Mouse (Mus musculus) lung, postnatal 0 days (tissue): ENCODE data around the gene Fras1. TPM values are rescaled to one million over a fixed set of nuclear protein-coding genes. Genes with fewer than 3 reads are reported as not detected.

Experiments used
- ATAC-seq: fragments of 200-750 bp; cut with Nextera tagmentation; 2 replicates; pipeline ENCODE4 v1.8.0; 2017; ENCODE audit warnings: moderate library complexity
- DNase-seq: peaks from one replicate; pipeline ENCODE4 v3.0.0-alpha.2; 2016; ENCODE audit warnings: low spot score
- H3K27ac ChIP-seq: fragments of 300-500 bp; sonication (generic); 2 replicates; pipeline ENCODE4 v1.5.1; 2014; ENCODE audit warnings: antibody characterized with exemption, mild to moderate bottlenecking, low read length, mixed read lengths
- H3K27me3 ChIP-seq: fragments of 300-500 bp; sonication (generic); replicated peaks from 2 replicates; pipeline ENCODE4 v1.6.1; 2014; ENCODE audit warnings: low read length, mixed read lengths; ENCODE audit not compliant: insufficient read depth
- H3K36me3 ChIP-seq: fragments of 300-500 bp; sonication (generic); 2 replicates; pipeline ENCODE4 v1.6.1; 2014; ENCODE audit warnings: low read length, mixed read lengths; ENCODE audit not compliant: insufficient read depth
- H3K4me1 ChIP-seq: fragments of 300-500 bp; sonication (generic); 2 replicates; pipeline ENCODE4 v1.6.1; 2014; ENCODE audit warnings: antibody characterized with exemption, low read depth, low read length, mixed read lengths; ENCODE audit not compliant: insufficient read depth
- H3K4me2 ChIP-seq: fragments of 300-500 bp; sonication (generic); replicated peaks from 2 replicates; pipeline ENCODE4 v1.6.1; 2014; ENCODE audit warnings: low read depth, mild to moderate bottlenecking, low read length, moderate library complexity, mixed read lengths
- H3K4me3 ChIP-seq: fragments of 300-500 bp; sonication (generic); 2 replicates; pipeline ENCODE4 v1.5.1; 2014; ENCODE audit warnings: low read depth, low read length
- H3K9ac ChIP-seq: fragments of 300-500 bp; sonication (generic); replicated peaks from 2 replicates; pipeline ENCODE4 v1.6.1; 2014; ENCODE audit warnings: low read depth, mild to moderate bottlenecking
- H3K9me3 ChIP-seq: fragments of 300-500 bp; sonication (generic); 2 replicates; pipeline ENCODE4 v1.6.1; 2016; ENCODE audit warnings: low read length, mixed read lengths
- CTCF ChIP-seq: IDR thresholded peaks from 2 replicates; pipeline ENCODE4 v1.5.1; 2016; ENCODE audit warnings: antibody characterized with exemption, mild to moderate bottlenecking
- EP300 ChIP-seq: IDR thresholded peaks from 2 replicates; pipeline ENCODE4 v1.6.1; 2016; ENCODE audit warnings: antibody characterized with exemption, mild to moderate bottlenecking, control low read depth
- WGBS: fragments of 180-500 bp; shearing (Covaris S2); extraction: QIAGEN DNeasy Blood & Tissue Kit; methylation state at CpG from one replicate; pipeline ENCODE4 v1.1.7; 2014; 5-methylcytosine and 5-hydroxymethylcytosine counted together
- polyA plus RNA-seq: library from polyadenylated mRNA; unstranded; fragments of >200 nt; fragmentation: Nextera tagmentation; extraction: Ambion mirVana; gene quantifications from 2 replicates; pipeline ENCODE4 v1.2.1, GENCODE M21; 2015

Fras1 gene
- polyA plus RNA-seq = 8.0 and 8.6 TPM in 2 replicates

DNA sequence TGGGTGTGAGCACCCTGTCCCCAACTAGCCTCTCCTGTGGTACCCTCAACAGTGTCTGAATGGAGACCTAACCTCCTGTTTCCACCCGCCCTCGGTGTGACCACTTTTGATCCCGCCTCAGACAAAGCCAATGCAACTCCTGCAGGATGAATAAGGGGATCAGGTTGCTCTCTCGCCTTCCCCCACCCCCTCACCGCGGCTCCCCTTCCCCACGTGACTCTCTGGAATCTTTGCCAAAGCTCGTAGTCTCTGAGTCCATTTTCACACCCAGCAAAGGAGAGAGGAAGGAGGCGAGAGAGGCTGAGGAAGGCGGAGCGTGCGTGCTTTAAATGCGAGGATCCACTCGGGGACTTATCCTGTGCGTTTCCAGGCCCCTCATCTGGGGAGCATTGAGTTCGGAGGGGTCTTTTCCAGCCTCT lies at the start of gene Fras1:
Fras1 (plus strand) TSS at position 389 of the 419 bp plus-strand sequence.
- WGBS = under 1% methylated on average over 16 of the region's 16 CpGs
- peak within 1 kb of the TSS; percentile 99 for H3K4me2 ChIP-seq
- ATAC-seq (peak; percentile 4), DNase-seq (peak; percentile 51)
- H3K27ac ChIP-seq = peak within 1 kb of the TSS; percentile 1; the same call in 1 of the 2 replicates
- peaks cover 5% of the 10 kb centered on the region; the same call in 1 of the 2 replicates for H3K4me1 ChIP-seq
- no peaks in the 10 kb centered on the region for H3K36me3 ChIP-seq
- no peaks in the 10 kb centered on the region for H3K27me3 ChIP-seq
- peak within 1 kb of the TSS; percentile 59 for H3K4me3 ChIP-seq
- H3K9ac ChIP-seq = peak within 1 kb of the TSS; percentile 32; the same call in 1 of the 2 replicates
- no peaks in the 10 kb centered on the region for H3K9me3 ChIP-seq
- TF ChIP-seq CTCF (no peak), EP300 (no peak)

GRCm38 (mm10) chr5:96331048-96331737 lies 42.6 kb upstream of the Fras1 start:
- no peak overlapping the region for H3K9ac ChIP-seq
- no peaks in the 10 kb centered on the region for H3K4me1 ChIP-seq
- no peak for ATAC-seq
- H3K4me3 ChIP-seq = no peak overlapping the region
- no peak overlapping the region for H3K4me2 ChIP-seq
- no peaks in the 10 kb centered on the region for H3K27me3 ChIP-seq
- 83% methylated on average over 25 of the region's 25 CpGs for WGBS
- no peak for TF ChIP-seq EP300
- TF ChIP-seq CTCF = no peak
- H3K36me3 ChIP-seq = no peaks in the 10 kb centered on the region
- DNase-seq = no peak
- H3K27ac ChIP-seq = no peak overlapping the region
- H3K9me3 ChIP-seq = no peaks in the 10 kb centered on the region

GRCm38 (mm10) chr5:96331738-96332070 lies 42.1 kb upstream of the Fras1 start:
- TF ChIP-seq CTCF = no peak
- Histone ChIP-seq H3K4me1 (no peaks in the 10 kb centered on the region), H3K27ac (no peak overlapping the region), H3K4me2 (no peak overlapping the region), H3K4me3 (no peak overlapping the region), H3K9me3 (no peaks in the 10 kb centered on the region), H3K27me3 (no peaks in the 10 kb centered on the region), H3K9ac (no peak overlapping the region), H3K36me3 (no peaks in the 10 kb centered on the region)
- 69% methylated on average over 5 of the region's 5 CpGs for WGBS
- ATAC-seq (no peak), DNase-seq (no peak)

DNA sequence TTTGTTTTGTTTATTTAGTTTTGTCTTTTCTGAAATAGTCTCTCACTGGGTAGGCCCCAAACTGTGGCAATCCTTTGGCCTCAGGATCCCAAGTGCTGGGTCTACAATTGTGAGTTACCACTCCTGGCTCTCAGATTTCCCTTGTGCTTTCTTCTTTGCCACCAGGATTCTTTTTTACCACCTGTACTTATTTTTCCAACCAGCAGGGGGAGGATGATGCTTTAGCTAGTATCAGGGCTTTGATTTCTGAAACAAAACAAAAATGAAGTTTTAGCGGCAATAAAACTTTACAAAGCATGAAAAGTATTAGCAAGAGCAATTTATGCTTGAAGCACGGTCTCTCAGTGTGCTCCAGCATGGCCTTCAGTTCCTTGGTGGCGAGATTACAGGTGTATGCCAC lies 39.8 kb upstream of the Fras1 start:
- H3K4me1 ChIP-seq = no peaks in the 10 kb centered on the region
- no peak overlapping the region for H3K4me3 ChIP-seq
- TF ChIP-seq CTCF (peak; percentile 73), EP300 (no peak)
- no peak overlapping the region for H3K27ac ChIP-seq
- DNase-seq (peak; percentile 39), ATAC-seq (no peak)
- H3K9me3 ChIP-seq = no peaks in the 10 kb centered on the region
- H3K27me3 ChIP-seq = no peaks in the 10 kb centered on the region
- 63% methylated on average over 3 of the region's 3 CpGs for WGBS
- H3K36me3 ChIP-seq = no peaks in the 10 kb centered on the region
- no peak overlapping the region for H3K9ac ChIP-seq
- H3K4me2 ChIP-seq = no peak overlapping the region

GRCm38 (mm10) chr5:96340564-96340963 lies 33.2 kb upstream of the Fras1 start:
- TF ChIP-seq EP300 = no peak
- H3K4me2 ChIP-seq = no peak overlapping the region
- H3K36me3 ChIP-seq = no peaks in the 10 kb centered on the region
- 91% methylated on average over 6 of the region's 6 CpGs for WGBS
- ATAC-seq (no peak), DNase-seq (no peak)
- no peak overlapping the region for H3K9ac ChIP-seq
- no peaks in the 10 kb centered on the region for H3K9me3 ChIP-seq
- H3K4me3 ChIP-seq = no peak overlapping the region
- H3K27me3 ChIP-seq = no peaks in the 10 kb centered on the region
- H3K4me1 ChIP-seq = no peaks in the 10 kb centered on the region
- H3K27ac ChIP-seq = no peak overlapping the region

- Histone ChIP-seq H3K27me3 (no peaks in the 10 kb centered on the region), H3K9ac (no peak overlapping the region), H3K4me2 (no peak overlapping the region), H3K27ac (no peak overlapping the region), H3K36me3 (no peaks in the 10 kb centered on the region), H3K4me1 (no peaks in the 10 kb centered on the region), H3K9me3 (no peaks in the 10 kb centered on the region), H3K4me3 (no peak overlapping the region)
- DNase-seq (no peak), ATAC-seq (no peak)
- 74% methylated on average over 2 of the region's 2 CpGs for WGBS
- TF ChIP-seq CTCF (no peak), EP300 (no peak)
Measured at GRCm38 (mm10) chr5:96344983-96345382, 28.8 kb upstream of the Fras1 start.

DNA sequence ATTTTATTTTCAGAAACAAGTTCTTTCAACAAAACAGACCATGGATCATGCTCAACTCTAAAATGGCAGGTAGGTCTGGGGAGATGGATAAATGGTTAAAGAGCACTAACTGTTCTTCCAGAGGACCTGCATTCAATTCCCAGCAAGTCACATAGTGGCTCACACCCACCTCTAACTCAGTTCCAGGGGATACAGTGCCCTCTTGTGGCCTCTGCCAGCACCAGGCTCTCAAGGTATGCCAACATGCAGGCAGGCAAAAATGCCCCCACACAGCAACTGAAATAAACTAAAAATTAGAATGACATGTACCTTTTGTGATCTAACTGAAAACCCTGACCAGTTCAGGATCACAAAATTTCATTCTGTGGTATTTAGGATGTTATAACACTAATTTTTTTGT lies 21.8 kb upstream of the Fras1 start:
- TF ChIP-seq CTCF (peak; percentile 55), EP300 (no peak)
- H3K4me3 ChIP-seq = no peak overlapping the region
- ATAC-seq = no peak
- H3K4me1 ChIP-seq = no peaks in the 10 kb centered on the region
- no peak for DNase-seq
- no peak overlapping the region for H3K27ac ChIP-seq
- H3K36me3 ChIP-seq = no peaks in the 10 kb centered on the region
- H3K9me3 ChIP-seq = no peaks in the 10 kb centered on the region
- no peaks in the 10 kb centered on the region for H3K27me3 ChIP-seq
- H3K4me2 ChIP-seq = no peak overlapping the region
- no peak overlapping the region for H3K9ac ChIP-seq
